In genomic region chr1:35653119-35653956, GRCm38 (mm10) we compare ENCODE assay signal across 8 mouse cellular contexts.
DNase-seq lines count a peak whose midpoint lies in the region; ATAC-seq and TF ChIP-seq lines count a peak whose summit lies in the region.

No protein-coding gene starts in this region.

- H3K27me3 ChIP-seq in hindbrain, embryonic 15.5 days = no peaks in the 10 kb centered on the region
- no peaks in the 10 kb centered on the region for H3K27me3 ChIP-seq in hindbrain, embryonic 10.5 days (ENCODE audit: insufficient read depth, poor library complexity, severe bottlenecking)

- no peaks in the 10 kb centered on the region for H3K36me3 ChIP-seq in hindbrain, embryonic 15.5 days
- H3K36me3 ChIP-seq in hindbrain, embryonic 10.5 days = no peaks in the 10 kb centered on the region

- no peak for TF ChIP-seq CTCF in bone marrow, adult 2 months (IDR thresholded peaks at IDR 0.05; ENCODE audit: control insufficient read depth, insufficient read depth, low read length)
- TF ChIP-seq CTCF in left cerebral cortex, adult 2 months (IDR thresholded peaks at IDR 0.05) = no peak

- WGBS in hindbrain, embryonic 15.5 days = 50% methylated on average over 13 of the region's 13 CpGs
- 80% methylated on average over 13 of the region's 13 CpGs for WGBS in hindbrain, embryonic 10.5 days
- 41% methylated on average over 13 of the region's 13 CpGs for WGBS in bone marrow, adult 2 months

- H3K4me3 ChIP-seq in hindbrain, embryonic 15.5 days = no peak overlapping the region
- H3K4me3 ChIP-seq in hindbrain, embryonic 10.5 days = no peak overlapping the region
- no peak overlapping the region for H3K4me3 ChIP-seq in bone marrow, adult 2 months (replicated peaks; ENCODE audit: control insufficient read depth, low read depth, low read length)
- H3K4me3 ChIP-seq in left cerebral cortex, adult 2 months = no peak overlapping the region

- peak; percentile 80 for ATAC-seq in hindbrain, embryonic 15.5 days (ENCODE audit: low FRiP score, low read depth)

- intact Hi-C loops in left cerebral cortex, adult 2 months (cut with DNase I) = no loop called here

- 0 out of 2 replicates have a peak overlapping the region, but pooled peaks have one; percentile 11 for H3K4me2 ChIP-seq in hindbrain, embryonic 15.5 days

- peak overlapping the region; percentile 53; the same call in 1 of the 2 replicates for H3K27ac ChIP-seq in hindbrain, embryonic 15.5 days (replicated peaks)
- no peak overlapping the region for H3K27ac ChIP-seq in hindbrain, embryonic 10.5 days
- peak overlapping the region; percentile 68 for H3K27ac ChIP-seq in bone marrow, adult 2 months (ENCODE audit: control insufficient read depth, insufficient read depth, low read depth, low read length, poor library complexity)
- no peak overlapping the region for H3K27ac ChIP-seq in left cerebral cortex, adult 2 months

- no peak for DNase-seq in hindbrain, embryonic 10.5 days (ENCODE audit: low spot score)
- peak; percentile 16 for DNase-seq in layer of hippocampus, adult 9-10 months (ENCODE audit: low spot score)
- peak; percentile 84 to 86 for DNase-seq in spleen, postnatal 36 days (ENCODE audit: low spot score in 2 of 2)
- no peak for DNase-seq in urinary bladder, adult 2 months (ENCODE audit: low spot score)
- no peak for DNase-seq in right cerebral cortex, adult 2 months (ENCODE audit: low spot score in 2 of 2)
- DNase-seq in left cerebral cortex, adult 2 months (ENCODE audit: extremely low spot score in 1 of 2, low spot score in 2 of 2) = no peak

- H3K9me3 ChIP-seq in hindbrain, embryonic 15.5 days = no peaks in the 10 kb centered on the region
- no peaks in the 10 kb centered on the region for H3K9me3 ChIP-seq in hindbrain, embryonic 10.5 days

- no peak overlapping the region for H3K9ac ChIP-seq in hindbrain, embryonic 15.5 days

- H3K4me1 ChIP-seq in hindbrain, embryonic 15.5 days (replicated peaks) = peaks cover 7% of the 10 kb centered on the region
- H3K4me1 ChIP-seq in hindbrain, embryonic 10.5 days (replicated peaks) = no peaks in the 10 kb centered on the region
- H3K4me1 ChIP-seq in bone marrow, adult 2 months (ENCODE audit: control insufficient read depth, insufficient read depth, low read length) = peaks cover 3% of the 10 kb centered on the region

- TF ChIP-seq POLR2A in bone marrow, adult 2 months (IDR thresholded peaks at IDR 0.05; ENCODE audit: borderline replicate concordance, control insufficient read depth, low read depth, low read length) = no peak

Comparison
In these comparisons a context has a peak if more than half of its experiments do, and no peak if none do; other contexts are left out.
1. H3K27ac ChIP-seq: peak in hindbrain, embryonic 15.5 days (single experiment) and bone marrow, adult 2 months (single experiment); none in hindbrain, embryonic 10.5 days (single experiment) and left cerebral cortex, adult 2 months (single experiment).
2. DNase-seq: peak in layer of hippocampus, adult 9-10 months (single experiment) and spleen, postnatal 36 days (2 of 2); none in hindbrain, embryonic 10.5 days (single experiment), urinary bladder, adult 2 months (single experiment), right cerebral cortex, adult 2 months (0 of 2) and left cerebral cortex, adult 2 months (0 of 2).